Mouse (Mus musculus): Measurements from ENCODE around the gene Padi6.

DNA sequence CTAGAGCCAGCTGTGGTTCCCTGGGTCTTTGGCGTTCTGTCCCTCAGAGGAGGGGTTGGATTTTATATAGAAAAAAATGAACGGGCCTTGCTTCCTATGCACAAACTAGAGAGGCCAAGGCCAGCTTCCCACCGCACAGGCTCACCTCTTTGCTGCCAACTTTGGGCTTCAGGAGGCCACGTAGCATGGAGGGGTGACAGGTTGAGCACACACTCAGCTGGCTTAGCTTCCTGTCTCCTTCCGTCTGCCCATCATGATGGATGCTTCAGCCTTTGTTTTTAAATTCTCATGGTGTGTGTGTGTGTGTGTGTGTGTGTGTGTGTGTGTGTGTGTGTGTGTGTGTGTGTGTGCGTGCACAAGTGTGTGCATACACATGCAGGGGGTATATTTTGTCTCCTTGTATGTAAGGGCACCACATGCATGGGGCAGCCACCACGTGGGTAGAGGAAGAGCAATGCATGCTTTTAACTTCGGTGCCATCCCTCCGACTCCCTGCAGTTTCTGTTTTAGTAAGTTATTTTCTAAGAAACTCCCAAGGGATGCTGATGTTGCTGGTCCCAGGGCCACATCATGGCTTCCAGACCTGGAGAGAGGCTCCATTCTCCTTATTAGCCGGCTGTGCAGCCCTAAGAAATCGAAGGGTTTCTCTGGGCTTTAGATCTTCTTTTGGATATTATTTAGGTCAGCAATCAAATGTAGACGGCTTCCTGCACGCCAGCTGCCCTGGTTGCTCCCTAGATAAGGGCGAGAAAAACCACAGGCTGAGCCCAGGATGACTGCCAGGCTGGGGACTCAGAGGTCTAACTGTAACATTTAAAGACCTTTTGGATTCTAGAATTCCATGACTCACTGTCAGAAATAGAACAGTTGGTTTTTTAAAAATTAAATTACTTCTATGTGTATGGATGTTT is 46.5 kb downstream of the Padi6 start:
- TF ChIP-seq CTCF (IDR thresholded peaks at IDR 0.05; ENCODE audit: extremely low read depth, insufficient read depth, low read length) (no peak), POLR2A (IDR thresholded peaks at IDR 0.05; ENCODE audit: extremely low read depth, insufficient read depth, low read length) (no peak)
